Mouse (Mus musculus) stomach, postnatal 0 days (tissue): ENCODE measurements around the gene Nat9. TPM values are rescaled to one million over a fixed set of nuclear protein-coding genes. Genes with fewer than 3 reads are reported as not detected.
A peak's percentile ranks its signal among the peaks of the same experiment; 100 is the strongest.

Experiments used
- ATAC-seq: fragments of 200-750 bp; cut with Nextera tagmentation; 2 replicates; pipeline ENCODE4 v1.8.0; 2017; ENCODE audit not compliant: low FRiP score, low TSS enrichment
- DNase-seq: peaks from one replicate; pipeline ENCODE4 v3.0.0-alpha.2; 2016; ENCODE audit warnings: low spot score
- H3K27ac ChIP-seq: fragments of 300-500 bp; sonication (generic); replicated peaks from 2 replicates; pipeline ENCODE4 v1.5.1; 2014; ENCODE audit warnings: mild to moderate bottlenecking, control low read depth
- H3K27me3 ChIP-seq: fragments of 300-500 bp; sonication (generic); 2 replicates; pipeline ENCODE4 v1.6.1; 2014; ENCODE audit warnings: low read length; ENCODE audit not compliant: control insufficient read depth, insufficient read depth
- H3K36me3 ChIP-seq: fragments of 300-500 bp; sonication (generic); 2 replicates; pipeline ENCODE4 v1.6.1; 2014; ENCODE audit warnings: low read length, mixed read lengths; ENCODE audit not compliant: control insufficient read depth, insufficient read depth
- H3K4me1 ChIP-seq: fragments of 300-500 bp; sonication (generic); replicated peaks from 2 replicates; pipeline ENCODE4 v1.6.1; 2014; ENCODE audit warnings: antibody characterized with exemption; ENCODE audit not compliant: control insufficient read depth, insufficient read depth
- H3K4me2 ChIP-seq: fragments of 300-500 bp; sonication (generic); replicated peaks from 2 replicates; pipeline ENCODE4 v1.6.1; 2014; ENCODE audit warnings: low read depth, mild to moderate bottlenecking, control low read depth, moderate library complexity
- H3K4me3 ChIP-seq: fragments of 300-500 bp; sonication (generic); 2 replicates; pipeline ENCODE4 v1.5.1; 2014; ENCODE audit warnings: low read depth, low read length, control low read depth
- H3K9ac ChIP-seq: fragments of 300-500 bp; sonication (generic); 2 replicates; pipeline ENCODE4 v1.6.1; 2014; ENCODE audit warnings: mild to moderate bottlenecking, low read length, control low read depth, mixed read lengths
- H3K9me3 ChIP-seq: fragments of 300-500 bp; sonication (generic); 2 replicates; pipeline ENCODE4 v1.6.1; 2016; ENCODE audit warnings: low read length; ENCODE audit not compliant: control insufficient read depth
- CTCF ChIP-seq: IDR thresholded peaks from 2 replicates; pipeline ENCODE4 v1.5.1; 2016; ENCODE audit warnings: antibody characterized with exemption, low read depth, mild to moderate bottlenecking, moderate library complexity
- EP300 ChIP-seq: optimal IDR thresholded peaks from 2 replicates; pipeline ENCODE3; 2016; ENCODE audit warnings: antibody characterized with exemption
- WGBS: fragments of 180-500 bp; shearing (Covaris S2); extraction: QIAGEN DNeasy Blood & Tissue Kit; methylation state at CpG from one replicate; pipeline ENCODE4 v1.1.7; 2014; 5-methylcytosine and 5-hydroxymethylcytosine counted together
- polyA plus RNA-seq: library from polyadenylated mRNA; unstranded; fragments of >200 nt; fragmentation: Nextera tagmentation; extraction: Ambion mirVana; gene quantifications from 2 replicates; pipeline ENCODE4 v1.2.1, GENCODE M21; 2015

The Nat9 gene
- 17.7 and 18.1 TPM in 2 replicates for polyA plus RNA-seq

GRCm38 (mm10) chr11:115187693-115188092 is at the start of gene Nat9:
Gene Nat9 (minus strand): TSS chr11:115187859.
- 9% methylated on average over 12 of the region's 12 CpGs for WGBS
- ATAC-seq (no peak; the same call in 1 of the 2 replicates), DNase-seq (no peak)
- Histone ChIP-seq H3K9ac (peak within 1 kb of the TSS; percentile 75), H3K27me3 (no peaks in the 10 kb centered on the region), H3K4me1 (peaks cover 3% of the 10 kb centered on the region; the same call in 1 of the 2 replicates), H3K36me3 (no peaks in the 10 kb centered on the region), H3K27ac (peak within 1 kb of the TSS; percentile 86), H3K4me2 (peak within 1 kb of the TSS; percentile 93), H3K9me3 (no peaks in the 10 kb centered on the region), H3K4me3 (peak within 1 kb of the TSS; percentile 65)
- TF ChIP-seq EP300 (no peak), CTCF (no peak)

GRCm38 (mm10) chr11:115236570-115236969 is 48.9 kb upstream of the Nat9 start:
- no peak for DNase-seq
- H3K4me1 ChIP-seq = no peaks in the 10 kb centered on the region
- no peaks in the 10 kb centered on the region for H3K9me3 ChIP-seq
- H3K4me2 ChIP-seq = no peak overlapping the region
- WGBS = 16% methylated on average over 5 of the region's 5 CpGs
- H3K36me3 ChIP-seq = no peaks in the 10 kb centered on the region; the same call in 1 of the 2 replicates
- no peak overlapping the region for H3K4me3 ChIP-seq
- no peak for TF ChIP-seq EP300
- TF ChIP-seq CTCF = no peak
- H3K27me3 ChIP-seq = no peaks in the 10 kb centered on the region
- H3K9ac ChIP-seq = no peak overlapping the region
- ATAC-seq = no peak
- no peak overlapping the region for H3K27ac ChIP-seq

- no peaks in the 10 kb centered on the region; the same call in 1 of the 2 replicates for H3K36me3 ChIP-seq
- H3K27me3 ChIP-seq = no peaks in the 10 kb centered on the region
- H3K9me3 ChIP-seq = no peaks in the 10 kb centered on the region
- DNase-seq (no peak), ATAC-seq (no peak)
- TF ChIP-seq EP300 = no peak
- no peak for TF ChIP-seq CTCF
- 79% methylated on average over 15 of the region's 15 CpGs for WGBS
- H3K4me3 ChIP-seq = no peak overlapping the region
- H3K27ac ChIP-seq = no peak overlapping the region
- no peaks in the 10 kb centered on the region for H3K4me1 ChIP-seq
- no peak overlapping the region for H3K9ac ChIP-seq
- no peak overlapping the region for H3K4me2 ChIP-seq
These were observed 46.8 kb upstream of the Nat9 start for GRCm38 (mm10) chr11:115234320-115235044.

GRCm38 (mm10) chr11:115233526-115234290 is 46.0 kb upstream of the Nat9 start:
- H3K27ac ChIP-seq = no peak overlapping the region
- H3K4me3 ChIP-seq = no peak overlapping the region
- no peak overlapping the region for H3K4me2 ChIP-seq
- ATAC-seq = no peak
- H3K4me1 ChIP-seq = no peaks in the 10 kb centered on the region
- H3K27me3 ChIP-seq = no peaks in the 10 kb centered on the region
- no peak for DNase-seq
- H3K9ac ChIP-seq = no peak overlapping the region
- H3K9me3 ChIP-seq = no peaks in the 10 kb centered on the region
- TF ChIP-seq CTCF (peak; percentile 56), EP300 (no peak)
- 72% methylated on average over 20 of the region's 20 CpGs for WGBS
- no peaks in the 10 kb centered on the region; the same call in 1 of the 2 replicates for H3K36me3 ChIP-seq

GRCm38 (mm10) chr11:115232889-115233288 is 45.2 kb upstream of the Nat9 start:
- Histone ChIP-seq H3K9ac (no peak overlapping the region), H3K4me2 (no peak overlapping the region), H3K27me3 (no peaks in the 10 kb centered on the region), H3K27ac (no peak overlapping the region), H3K9me3 (no peaks in the 10 kb centered on the region), H3K36me3 (no peaks in the 10 kb centered on the region; the same call in 1 of the 2 replicates), H3K4me3 (no peak overlapping the region), H3K4me1 (no peaks in the 10 kb centered on the region)
- no peak for ATAC-seq
- no peak for DNase-seq
- WGBS = 89% methylated on average over 5 of the region's 5 CpGs
- TF ChIP-seq EP300 = no peak
- no peak for TF ChIP-seq CTCF
